Mouse (Mus musculus) right cerebral cortex, postnatal 4 days (tissue): Measurements from ENCODE around the gene Rnf166.

Source experiments
- DNase-seq: peaks from one replicate; pipeline ENCODE4 v3.0.0-alpha.2; 2022

Gene Rnf166

GRCm38 (mm10) chr8:122467816-122468215 is 8.0 kb downstream of the Rnf166 start:
- DNase-seq, result no peak

DNA sequence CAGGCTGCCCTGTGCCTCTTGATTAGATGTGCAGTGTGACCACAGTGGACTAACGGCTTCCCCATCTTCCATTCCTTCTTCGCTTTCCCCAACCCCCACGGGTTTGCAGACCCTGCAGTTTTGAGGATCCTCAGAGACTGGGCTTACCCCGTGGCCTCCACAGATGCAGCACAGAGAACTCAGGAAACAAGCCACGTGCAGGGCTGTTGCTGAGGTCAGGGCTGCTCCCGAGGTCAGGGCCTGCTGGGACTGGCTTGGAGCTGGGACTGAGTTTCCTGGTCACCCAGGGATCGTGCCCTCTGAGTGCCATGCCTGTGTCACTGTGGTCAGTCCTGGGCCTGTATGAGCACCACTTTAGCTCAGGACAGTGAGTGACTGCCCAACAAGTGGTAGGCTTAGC is 10.9 kb downstream of the Rnf166 start:
- no peak for DNase-seq

DNA sequence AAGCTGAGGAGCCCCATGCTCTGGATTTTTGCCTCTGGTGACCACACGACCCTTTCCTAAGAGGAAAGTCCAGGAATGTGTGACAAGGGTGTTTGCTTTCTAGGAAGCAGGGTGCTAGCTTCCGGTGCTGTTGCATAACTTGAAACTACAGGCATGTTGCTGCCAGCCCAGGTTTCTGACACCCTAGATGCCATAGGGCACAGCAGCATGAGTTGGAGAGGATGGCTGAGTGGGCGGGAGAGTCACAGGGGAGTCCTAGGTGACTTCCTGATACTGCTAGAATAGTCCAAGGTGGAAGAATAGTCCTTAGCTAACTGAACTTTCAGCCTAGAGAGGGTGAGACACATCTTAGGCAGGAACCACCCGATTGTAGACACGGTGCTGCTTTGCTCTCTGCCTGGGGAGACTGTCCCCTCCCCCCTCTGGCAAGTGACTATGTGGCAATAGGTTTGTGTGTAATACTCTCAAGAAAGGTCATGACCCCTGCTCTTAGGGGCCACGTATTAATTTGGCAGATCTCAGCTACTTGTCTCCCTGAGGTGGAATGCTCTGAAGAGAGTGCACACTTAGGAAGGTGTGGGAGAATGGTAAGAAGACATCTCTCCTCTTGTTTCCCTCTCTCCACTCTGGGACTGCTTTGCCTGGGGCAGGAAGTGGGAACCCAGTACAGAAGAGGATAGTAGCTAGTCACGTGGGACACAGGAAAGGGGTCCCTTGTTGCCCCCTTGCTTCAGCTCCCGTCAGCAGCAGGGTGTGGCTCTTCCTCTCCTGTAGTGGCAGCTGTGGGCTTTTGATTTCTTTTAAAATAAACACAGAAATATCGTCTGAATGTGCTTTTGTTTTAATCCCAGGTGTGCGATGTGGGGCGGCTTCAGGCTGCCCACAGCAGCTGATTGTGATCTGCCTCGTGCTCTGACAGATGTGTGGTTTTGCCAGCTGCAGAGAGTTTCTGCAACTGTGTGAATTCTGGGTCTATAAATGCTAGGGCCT is 11.9 kb downstream of the Rnf166 start:
- no peak for DNase-seq

- no peak for DNase-seq
Observed at GRCm38 (mm10) chr8:122462510-122462909, 13.4 kb downstream of the Rnf166 start.

DNA sequence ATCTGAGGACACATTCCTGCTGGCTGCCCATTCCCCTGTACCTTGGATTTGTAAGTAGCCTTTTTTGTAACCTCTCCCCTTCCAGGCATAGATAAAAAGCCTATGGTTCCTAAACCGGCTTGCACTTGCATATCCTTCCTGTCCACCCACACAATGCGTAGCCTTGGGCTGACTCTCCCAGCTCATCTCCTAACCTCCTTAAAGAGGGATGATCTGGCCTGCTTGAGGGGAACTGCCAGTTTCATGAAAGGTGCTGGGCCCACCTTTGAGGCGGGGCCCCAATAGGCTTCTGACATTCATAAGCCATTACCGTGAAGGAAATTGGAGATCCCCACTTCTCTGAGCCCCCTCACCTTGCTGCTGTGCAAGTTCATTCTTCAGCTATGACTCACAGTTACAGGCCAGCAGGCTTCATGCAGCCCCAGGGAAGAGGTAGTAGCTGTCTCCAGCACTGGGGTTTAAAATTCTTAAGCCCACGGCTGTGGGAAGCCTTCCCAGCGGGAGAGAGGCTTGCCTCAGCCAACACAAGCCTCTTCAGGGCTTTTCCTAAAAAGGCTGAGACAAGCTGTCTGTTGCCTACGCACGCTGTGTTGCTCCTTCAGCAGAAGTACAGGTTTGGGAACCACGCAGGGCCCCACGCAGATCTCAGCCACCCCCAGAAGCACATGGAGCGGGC is 14.3 kb downstream of the Rnf166 start:
- no peak for DNase-seq

GRCm38 (mm10) chr8:122460524-122461472 is 15.1 kb downstream of the Rnf166 start, which contains the start of gene Snai3:
Snai3 (minus strand) TSS chr8:122460733.
- no peak for DNase-seq

DNA sequence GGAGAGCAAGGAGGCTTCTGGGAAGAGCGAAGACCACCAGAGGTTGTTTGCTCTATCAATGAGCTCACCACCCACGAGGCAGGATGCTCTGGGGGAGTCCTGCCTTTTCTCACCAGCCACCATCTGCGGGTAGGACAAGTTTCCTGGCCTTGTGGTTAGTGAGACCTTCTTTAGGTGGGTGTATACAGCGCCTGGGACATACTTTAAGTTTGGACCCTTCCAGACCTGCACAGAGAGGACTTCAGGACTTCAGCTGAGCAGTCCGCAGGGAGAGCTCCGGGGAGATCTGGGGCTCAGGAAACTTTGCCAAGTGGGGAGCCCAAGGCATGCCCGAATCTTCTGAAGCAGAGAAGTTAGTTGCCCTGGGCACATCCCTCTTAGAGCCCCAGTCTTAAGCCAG is 15.9 kb downstream of the Rnf166 start:
- no peak for DNase-seq

- DNase-seq, result peak; percentile 40
Observed at GRCm38 (mm10) chr8:122459218-122459900, 16.5 kb downstream of the Rnf166 start.

DNA sequence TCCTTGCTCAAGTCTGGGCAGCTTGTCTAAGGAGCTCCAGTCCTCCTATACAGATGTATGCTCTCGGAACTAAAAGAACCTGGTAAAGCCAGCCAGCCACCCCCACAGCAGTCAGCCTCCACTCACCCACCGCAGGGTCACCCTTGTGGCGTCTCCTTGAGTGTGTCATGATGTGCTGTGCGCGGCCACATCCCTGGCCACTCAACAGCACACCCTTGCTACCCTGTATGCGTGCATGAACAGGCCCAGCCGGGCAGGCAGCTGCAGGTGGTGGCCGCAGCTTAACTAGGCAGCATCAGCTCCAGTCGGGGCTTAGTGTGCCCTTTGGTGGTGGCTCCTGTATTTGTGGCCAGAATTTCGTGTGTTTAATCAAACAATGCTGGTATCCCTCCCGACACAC is 18.7 kb downstream of the Rnf166 start:
- DNase-seq, result no peak

GRCm38 (mm10) chr8:122454409-122454808 is 21.5 kb downstream of the Rnf166 start:
- DNase-seq, result no peak

GRCm38 (mm10) chr8:122452154-122452553 is 23.7 kb downstream of the Rnf166 start:
- no peak for DNase-seq

GRCm38 (mm10) chr8:122451161-122451703 is 24.6 kb downstream of the Rnf166 start:
- no peak for DNase-seq

GRCm38 (mm10) chr8:122445203-122445602 is 30.7 kb downstream of the Rnf166 start:
- no peak for DNase-seq

DNA sequence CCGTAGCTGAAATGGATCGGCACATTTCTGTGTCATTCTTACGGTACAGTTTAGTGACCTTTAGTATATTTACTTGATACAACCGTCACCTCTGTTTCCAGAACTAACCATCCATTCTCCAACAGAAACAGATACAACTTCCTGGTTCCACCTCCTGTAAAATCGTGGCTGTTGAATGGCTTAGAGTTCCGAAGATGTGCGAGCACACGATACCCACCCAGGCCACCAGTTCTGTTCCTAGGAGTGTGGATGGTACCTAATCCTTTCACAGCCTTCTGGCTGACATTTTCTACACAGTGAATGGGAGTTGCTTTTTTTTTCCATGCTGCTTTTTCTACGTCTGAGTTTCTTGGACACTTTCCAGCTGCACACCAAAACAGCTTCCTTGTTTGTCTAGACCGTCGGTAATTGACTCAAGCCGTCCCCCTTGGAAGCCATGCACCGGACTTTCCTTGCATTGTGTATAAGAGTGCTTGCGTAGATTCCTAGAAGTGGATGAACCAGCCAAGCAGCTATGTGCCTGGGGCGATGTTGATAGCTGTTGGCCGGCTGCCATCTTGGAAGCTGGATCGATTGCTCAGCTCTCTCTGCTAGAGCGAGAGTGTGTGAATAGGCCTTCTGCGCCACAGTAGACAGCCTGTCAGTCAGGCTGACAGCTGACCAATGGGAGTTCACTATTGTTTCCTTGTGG is 31.7 kb downstream of the Rnf166 start:
- DNase-seq, result peak; percentile 84

- DNase-seq, result peak; percentile 96
Observed at GRCm38 (mm10) chr8:122443262-122444006, 32.4 kb downstream of the Rnf166 start, which contains the start of gene Mvd. Mvd (minus strand) TSS chr8:122443422.

DNA sequence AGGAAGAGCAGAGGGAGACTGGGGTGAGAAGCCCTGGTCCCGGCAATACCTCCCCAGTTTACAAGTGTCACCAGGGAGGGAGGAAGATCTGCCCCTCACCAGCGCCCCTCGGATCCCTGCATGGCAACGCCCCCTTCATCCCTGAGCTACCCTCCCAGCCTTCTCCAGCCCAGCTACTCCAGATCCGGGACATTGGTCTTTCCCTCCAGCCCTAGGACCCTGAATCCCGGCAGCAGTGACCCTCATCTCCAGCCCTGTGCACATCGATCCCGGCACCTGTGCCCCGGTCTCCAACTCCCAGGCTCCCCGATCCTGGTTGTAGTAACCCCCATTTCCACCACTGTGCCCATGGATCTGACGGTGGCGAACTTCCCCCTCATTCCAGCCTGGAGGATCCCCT is 33.1 kb downstream of the Rnf166 start:
- DNase-seq, result no peak

DNA sequence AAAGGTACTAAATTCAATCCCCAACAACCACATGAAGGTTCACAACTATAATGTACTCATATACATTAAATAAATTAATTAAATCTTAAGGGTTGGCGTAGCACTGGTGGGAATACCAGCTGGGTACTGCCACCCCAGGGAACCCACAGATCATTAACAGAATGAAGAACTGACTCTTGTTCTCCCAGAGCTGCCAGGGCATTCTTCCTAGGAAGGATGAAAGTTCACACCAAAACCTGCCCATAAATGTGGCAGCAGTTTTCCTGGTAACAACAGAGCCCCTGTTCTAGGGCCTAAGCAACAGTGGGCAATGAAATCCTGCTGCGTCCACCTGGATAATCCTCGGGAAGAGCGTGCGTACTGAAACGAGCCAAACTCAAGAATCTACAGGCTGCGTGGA is 33.5 kb downstream of the Rnf166 start:
- DNase-seq, result no peak

DNA sequence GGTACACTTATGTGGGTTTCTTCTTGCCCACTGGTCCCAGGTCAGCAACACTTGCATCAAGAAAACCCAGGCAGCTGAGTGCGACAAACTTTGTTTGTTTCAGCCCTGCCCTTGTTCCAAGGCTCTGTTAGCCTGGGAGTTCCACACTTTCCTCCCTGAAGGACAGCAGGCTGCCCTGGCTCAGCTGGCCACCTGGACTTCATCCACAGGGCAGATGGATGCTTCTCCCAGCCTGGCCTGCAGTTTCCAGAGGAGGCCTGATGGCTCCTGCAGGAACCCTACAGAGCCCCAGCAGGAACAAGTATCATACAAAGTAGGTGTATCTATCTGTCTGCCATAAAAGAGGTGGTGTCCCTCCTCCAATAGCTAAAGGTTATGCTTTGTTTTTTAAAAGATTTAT is 34.5 kb downstream of the Rnf166 start:
- no peak for DNase-seq

DNA sequence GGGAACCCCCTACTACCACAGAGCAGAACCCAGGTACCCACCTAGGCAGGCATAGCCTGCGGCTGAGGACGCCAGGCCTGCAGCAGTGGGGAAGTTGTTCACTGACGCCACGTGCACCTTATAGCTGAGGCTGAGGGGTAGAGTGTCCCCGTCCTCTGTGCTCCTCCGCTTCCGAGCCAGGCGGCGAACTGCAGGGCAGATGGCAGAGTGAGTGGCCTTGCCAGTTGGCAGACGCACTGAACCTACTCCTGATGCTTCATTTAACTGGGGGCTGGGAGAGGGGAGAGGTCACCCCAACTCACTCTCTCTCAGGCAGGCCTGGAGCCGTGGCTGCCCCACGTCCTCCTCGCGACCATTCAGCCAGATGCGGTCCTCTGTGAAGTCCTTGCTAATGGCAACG is 36.5 kb downstream of the Rnf166 start:
- DNase-seq, result no peak

GRCm38 (mm10) chr8:122437708-122438331 is 38.0 kb downstream of the Rnf166 start:
- DNase-seq, result no peak
